Mouse (Mus musculus) embryonic fibroblast, embryonic 13.5 days (primary cell): ENCODE data around the gene 4921524J17Rik.
A peak's percentile ranks its signal among the peaks of the same experiment; 100 is the strongest.

Source experiments
- CTCF ChIP-seq: IDR thresholded peaks from 2 replicates; pipeline ENCODE4 v1.5.1; 2011; ENCODE audit warnings: mild to moderate bottlenecking, control low read depth, low read length, moderate library complexity, borderline replicate concordance; ENCODE audit not compliant: insufficient read depth
- POLR2A ChIP-seq: IDR thresholded peaks from 2 replicates; pipeline ENCODE4 v1.6.1; 2011; ENCODE audit warnings: low read depth, mild to moderate bottlenecking, control low read depth, low read length, moderate library complexity

- TF ChIP-seq POLR2A (no peak), CTCF (peak; percentile 42; the same call in 1 of the 2 replicates)
Measured at GRCm38 (mm10) chr8:85461377-85461776, 28.7 kb upstream of the 4921524J17Rik start.
